Mouse (Mus musculus): ENCODE measurements around the gene Efcab14. TPM values are rescaled to one million over a fixed set of nuclear protein-coding genes. Genes with fewer than 3 reads are reported as not detected.

The Efcab14 gene
- polyA plus RNA-seq, 1 experiment from 2014 or later, result 30.4 TPM

GRCm38 (mm10) chr4:115821431-115821830 is 83.9 kb downstream of the Efcab14 start:
- ATAC-seq (ENCODE audit: insufficient read depth, low FRiP score, low read depth), result no peak
- H3K4me3 ChIP-seq (replicated peaks), result no peak overlapping the region
- H3K36me3 ChIP-seq, result no peaks in the 10 kb centered on the region
- H3K9ac ChIP-seq, result no peak overlapping the region
- no peaks in the 10 kb centered on the region for H3K4me1 ChIP-seq
- H3K9me3 ChIP-seq, result no peaks in the 10 kb centered on the region
- no peaks in the 10 kb centered on the region for H3K27me3 ChIP-seq (replicated peaks)
- no peak overlapping the region for H3K4me2 ChIP-seq
- no peak overlapping the region for H3K27ac ChIP-seq

- ATAC-seq (ENCODE audit: insufficient read depth, low FRiP score, low read depth), result no peak
- no peak overlapping the region for H3K4me2 ChIP-seq
- WGBS, result 59% methylated on average over 3 of the region's 3 CpGs
- no peak overlapping the region for H3K9ac ChIP-seq
- H3K9me3 ChIP-seq, result no peaks in the 10 kb centered on the region
- no peak overlapping the region for H3K4me3 ChIP-seq (replicated peaks)
- H3K27ac ChIP-seq, result no peak overlapping the region
- no peaks in the 10 kb centered on the region for H3K4me1 ChIP-seq
- no peaks in the 10 kb centered on the region for H3K27me3 ChIP-seq (replicated peaks)
- no peaks in the 10 kb centered on the region for H3K36me3 ChIP-seq
Observed at GRCm38 (mm10) chr4:115821928-115822327, 84.4 kb downstream of the Efcab14 start.

DNA sequence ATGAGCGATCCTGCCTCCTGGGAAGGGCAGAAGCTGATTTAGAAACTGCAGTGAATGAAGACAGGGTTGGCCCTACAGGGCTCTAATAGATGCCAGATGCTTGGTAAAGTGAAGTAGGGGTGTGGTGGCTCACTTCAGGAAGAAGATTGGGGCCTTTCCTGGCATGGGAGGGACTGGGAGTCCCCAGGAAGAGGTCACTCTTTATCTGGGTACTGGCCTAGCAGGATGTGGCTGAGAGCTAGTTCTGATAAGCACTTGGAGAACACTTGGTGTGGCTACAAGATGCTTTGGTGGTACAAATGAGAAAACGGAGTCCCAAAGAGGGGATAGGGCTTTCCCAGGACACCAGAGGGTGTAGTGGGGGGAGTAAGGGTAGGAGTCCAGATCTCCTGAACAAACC is 86.6 kb downstream of the Efcab14 start:
- ATAC-seq (ENCODE audit: insufficient read depth, low FRiP score, low read depth), result no peak
- no peak overlapping the region for H3K9ac ChIP-seq
- H3K27me3 ChIP-seq (replicated peaks), result no peaks in the 10 kb centered on the region
- WGBS, result 70% methylated on average over 2 of the region's 2 CpGs
- H3K27ac ChIP-seq, result no peak overlapping the region
- no peaks in the 10 kb centered on the region for H3K36me3 ChIP-seq
- H3K9me3 ChIP-seq, result no peaks in the 10 kb centered on the region
- H3K4me1 ChIP-seq, result peaks cover 7% of the 10 kb centered on the region; the same call in 1 of the 2 replicates
- H3K4me2 ChIP-seq, result no peak overlapping the region
- no peak overlapping the region for H3K4me3 ChIP-seq (replicated peaks)

- H3K9me3 ChIP-seq, result no peaks in the 10 kb centered on the region
- no peak overlapping the region for H3K4me2 ChIP-seq
- no peaks in the 10 kb centered on the region for H3K36me3 ChIP-seq
- no peak overlapping the region for H3K9ac ChIP-seq
- peaks cover 9% of the 10 kb centered on the region; the same call in 1 of the 2 replicates for H3K4me1 ChIP-seq
- ATAC-seq (ENCODE audit: insufficient read depth, low FRiP score, low read depth), result no peak
- no peak overlapping the region for H3K27ac ChIP-seq
- H3K27me3 ChIP-seq (replicated peaks), result no peaks in the 10 kb centered on the region
- H3K4me3 ChIP-seq (replicated peaks), result no peak overlapping the region
- WGBS, result 67% methylated on average over 2 of the region's 2 CpGs
Observed at GRCm38 (mm10) chr4:115825271-115825670, 87.7 kb downstream of the Efcab14 start.

Other genes with a start within 250 kb of the Efcab14 start
- not detected in 2 replicates for gene Cyp4a14, start 241.6 kb upstream of the Efcab14 start, polyA plus RNA-seq (2015; fragmentation: Nextera tagmentation; extraction: Ambion mirVana)
- gene Cyp4a10, start 219.5 kb upstream of the Efcab14 start, polyA plus RNA-seq (2015; fragmentation: Nextera tagmentation; extraction: Ambion mirVana), result 0.08 TPM in 1 of 2 replicates, not detected in the other
- not detected in 2 replicates for gene Cyp4a31, start 174.1 kb upstream of the Efcab14 start, polyA plus RNA-seq (2015; fragmentation: Nextera tagmentation; extraction: Ambion mirVana)
- not detected in 2 replicates for gene Cyp4a32, start 136.8 kb upstream of the Efcab14 start, polyA plus RNA-seq (2015; fragmentation: Nextera tagmentation; extraction: Ambion mirVana)
- gene Cyp4b1, start 90.0 kb upstream of the Efcab14 start, polyA plus RNA-seq (2015; fragmentation: Nextera tagmentation; extraction: Ambion mirVana), result 1.4 and 2.6 TPM in 2 replicates
- gene Tex38, start 43.3 kb downstream of the Efcab14 start, polyA plus RNA-seq (2015; fragmentation: Nextera tagmentation; extraction: Ambion mirVana), result 0.40 and 0.45 TPM in 2 replicates
- gene Atpaf1, start 47.1 kb downstream of the Efcab14 start, polyA plus RNA-seq (2015; fragmentation: Nextera tagmentation; extraction: Ambion mirVana), result 47.8 and 50.9 TPM in 2 replicates
- gene Mob3c, start 90.3 kb downstream of the Efcab14 start, polyA plus RNA-seq (2015; fragmentation: Nextera tagmentation; extraction: Ambion mirVana), result 11.8 and 13.5 TPM in 2 replicates
- gene Mknk1, start 101.5 kb downstream of the Efcab14 start, polyA plus RNA-seq (2015; fragmentation: Nextera tagmentation; extraction: Ambion mirVana), result 43.1 and 58.5 TPM in 2 replicates
- gene Kncn, start 146.7 kb downstream of the Efcab14 start, polyA plus RNA-seq (2015; fragmentation: Nextera tagmentation; extraction: Ambion mirVana), result not detected in 2 replicates
- not detected in 2 replicates for gene 6430628N08Rik, start 152.9 kb downstream of the Efcab14 start, polyA plus RNA-seq (2015; fragmentation: Nextera tagmentation; extraction: Ambion mirVana)
- gene Dmbx1, start 202.2 kb downstream of the Efcab14 start, polyA plus RNA-seq (2015; fragmentation: Nextera tagmentation; extraction: Ambion mirVana), result 0.03 TPM in 1 of 2 replicates, not detected in the other

Data from stomach, embryonic 15.5 days (tissue).